Mouse (Mus musculus): ENCODE measurements around the gene Dcst2. TPM values are rescaled to one million over a fixed set of nuclear protein-coding genes. Genes with fewer than 3 reads are reported as not detected.
A peak's percentile ranks its signal among the peaks of the same experiment; 100 is the strongest.

Dcst2 gene
- polyA plus RNA-seq, 1 experiment from 2014 or later, result not detected

DNA sequence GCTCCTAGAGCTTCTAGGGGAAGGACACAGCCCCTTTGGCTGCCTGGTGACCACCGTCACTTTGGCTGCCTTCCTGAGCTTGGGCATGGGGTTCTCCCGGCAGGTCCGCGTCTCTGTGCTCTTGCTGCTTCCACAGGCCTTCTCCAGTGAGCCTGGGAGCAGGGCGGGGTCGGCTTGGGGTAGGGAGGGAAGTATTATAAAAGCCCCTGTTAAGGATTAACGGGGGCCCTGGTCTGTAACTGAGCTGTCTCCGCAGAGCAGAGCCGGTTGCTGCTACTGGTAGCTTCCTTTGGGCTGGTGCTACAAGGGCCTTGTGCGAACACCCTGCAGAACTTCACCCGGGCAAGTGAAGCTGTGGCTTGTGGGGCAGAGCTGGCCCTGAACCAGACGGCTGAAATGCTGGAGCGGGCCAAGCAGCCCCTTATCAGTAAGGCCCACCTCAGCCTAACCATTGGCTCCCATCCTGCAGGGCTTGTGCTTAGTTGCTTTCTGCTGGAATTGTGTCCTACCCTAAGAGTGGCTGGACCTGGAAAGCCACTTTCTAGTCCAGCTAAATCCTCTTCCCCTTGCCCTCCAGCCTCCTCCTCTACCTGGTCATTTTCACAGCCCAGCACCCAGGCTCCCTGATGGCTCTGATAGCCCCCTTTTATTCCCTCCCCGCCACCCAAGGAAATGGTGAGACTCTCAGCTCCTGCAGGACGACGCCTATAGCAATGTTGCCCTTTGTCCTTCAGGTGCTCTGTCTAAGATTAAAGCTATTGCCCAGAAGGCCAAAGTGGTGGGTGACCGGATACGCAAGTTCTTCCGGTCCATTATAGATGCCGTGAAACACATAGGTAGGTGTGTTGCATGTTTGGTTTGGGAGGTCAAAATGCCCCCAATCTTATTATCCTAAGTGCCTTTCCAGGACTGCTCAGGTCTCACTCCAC lies 4.0 kb downstream of the Dcst2 start:
- no peak overlapping the region for H3K4me3 ChIP-seq (ENCODE audit: inconsistent target)
- 86% methylated on average over 20 of the region's 20 CpGs for WGBS (ENCODE audit: missing documents)
- H3K36me3 ChIP-seq (ENCODE audit: inconsistent target), result no peaks in the 10 kb centered on the region
- H3K79me2 ChIP-seq (ENCODE audit: inconsistent target), result no peaks in the 10 kb centered on the region
- H3K27ac ChIP-seq, result no peak overlapping the region

DNA sequence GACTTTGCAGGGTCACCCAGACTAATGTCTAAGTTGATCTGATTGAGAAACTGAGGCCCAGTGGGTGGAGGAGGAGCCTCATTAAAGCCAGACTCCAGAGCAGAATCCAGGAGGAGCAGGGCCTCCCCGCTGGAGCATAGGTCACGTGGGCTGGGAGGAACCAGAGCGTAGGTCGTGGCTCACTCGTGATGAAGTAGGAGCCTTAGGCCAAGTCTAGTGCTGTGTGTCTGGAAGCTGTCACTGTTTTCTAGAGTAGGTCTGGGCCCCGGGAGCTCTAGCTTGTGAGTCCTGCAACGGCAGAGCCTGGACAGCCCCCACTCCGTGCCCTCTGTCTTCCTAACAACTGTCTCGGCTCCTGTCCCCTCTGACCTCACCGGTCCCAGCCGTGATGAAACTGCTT lies 5.6 kb downstream of the Dcst2 start:
- H3K36me3 ChIP-seq (ENCODE audit: inconsistent target), result no peaks in the 10 kb centered on the region
- WGBS (ENCODE audit: missing documents), result 91% methylated on average over 11 of the region's 11 CpGs
- H3K4me3 ChIP-seq (ENCODE audit: inconsistent target), result no peak overlapping the region
- H3K79me2 ChIP-seq (ENCODE audit: inconsistent target), result no peaks in the 10 kb centered on the region
- no peak overlapping the region for H3K27ac ChIP-seq

DNA sequence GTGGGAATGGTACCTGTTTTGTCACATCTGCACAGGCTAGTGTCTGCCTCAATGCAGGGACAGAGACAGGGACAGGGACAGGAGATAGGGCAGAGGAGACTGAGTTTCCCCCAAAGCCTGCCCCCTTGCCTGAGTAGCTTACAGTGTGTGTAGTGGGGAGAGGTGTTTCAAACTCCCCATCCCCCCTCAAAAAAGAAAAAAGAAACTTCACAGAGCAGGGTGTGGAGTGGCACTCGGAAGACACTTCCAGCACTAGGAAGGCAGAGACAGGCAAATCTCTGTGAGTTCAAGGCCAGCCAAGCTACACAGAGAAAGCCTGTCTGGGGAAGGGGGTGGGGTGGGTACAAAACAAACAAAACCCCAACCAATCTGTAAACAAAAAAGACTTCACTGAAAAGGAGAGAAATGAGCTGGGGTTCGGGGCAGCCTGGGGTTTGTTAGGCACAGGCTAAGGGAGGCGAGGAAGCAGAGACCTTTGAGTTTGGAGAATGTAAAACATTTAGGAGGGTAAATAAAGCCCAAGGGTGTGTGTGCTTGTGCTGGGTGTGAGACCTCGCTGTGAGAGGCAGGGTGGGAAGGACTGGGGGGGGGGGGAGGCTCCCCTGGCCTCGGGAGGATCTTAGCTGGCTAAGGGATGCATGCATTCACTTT lies 11.9 kb downstream of the Dcst2 start:
- 58% methylated on average over 5 of the region's 5 CpGs for WGBS (ENCODE audit: missing documents)

DNA sequence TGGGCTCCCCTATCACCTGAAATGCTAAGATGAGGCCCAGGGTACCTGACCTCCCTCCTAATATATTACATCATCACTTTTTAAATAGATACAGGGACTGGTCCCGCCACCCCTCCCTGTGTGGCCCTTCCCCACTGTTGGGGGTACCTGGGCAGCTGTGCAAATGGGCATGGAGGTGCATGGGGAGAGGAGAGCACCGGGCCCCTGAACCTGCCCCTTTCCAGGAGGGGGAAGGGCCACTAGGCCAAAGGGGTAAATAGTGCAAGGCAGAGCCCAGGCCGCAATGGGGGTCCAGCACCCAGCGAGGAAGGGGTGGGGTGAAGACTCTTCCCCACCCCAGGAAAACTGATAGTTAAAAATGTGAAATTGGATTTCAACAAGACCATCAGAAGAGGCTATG lies 16.1 kb downstream of the Dcst2 start:
- Histone ChIP-seq H3K27ac (no peak overlapping the region), H3K79me2 (ENCODE audit: inconsistent target) (peaks cover 26% of the 10 kb centered on the region), H3K4me3 (ENCODE audit: inconsistent target) (no peak overlapping the region), H3K36me3 (ENCODE audit: inconsistent target) (peaks cover 27% of the 10 kb centered on the region)
- 82% methylated on average over 4 of the region's 4 CpGs for WGBS (ENCODE audit: missing documents)

More for the DNA sequence above, 11.9 kb downstream of the Dcst2 start:
- Histone ChIP-seq H3K79me2 (ENCODE audit: inconsistent target) (no peaks in the 10 kb centered on the region), H3K36me3 (ENCODE audit: inconsistent target) (no peaks in the 10 kb centered on the region), H3K4me3 (ENCODE audit: inconsistent target) (no peak overlapping the region), H3K27ac (no peak overlapping the region)

DNA sequence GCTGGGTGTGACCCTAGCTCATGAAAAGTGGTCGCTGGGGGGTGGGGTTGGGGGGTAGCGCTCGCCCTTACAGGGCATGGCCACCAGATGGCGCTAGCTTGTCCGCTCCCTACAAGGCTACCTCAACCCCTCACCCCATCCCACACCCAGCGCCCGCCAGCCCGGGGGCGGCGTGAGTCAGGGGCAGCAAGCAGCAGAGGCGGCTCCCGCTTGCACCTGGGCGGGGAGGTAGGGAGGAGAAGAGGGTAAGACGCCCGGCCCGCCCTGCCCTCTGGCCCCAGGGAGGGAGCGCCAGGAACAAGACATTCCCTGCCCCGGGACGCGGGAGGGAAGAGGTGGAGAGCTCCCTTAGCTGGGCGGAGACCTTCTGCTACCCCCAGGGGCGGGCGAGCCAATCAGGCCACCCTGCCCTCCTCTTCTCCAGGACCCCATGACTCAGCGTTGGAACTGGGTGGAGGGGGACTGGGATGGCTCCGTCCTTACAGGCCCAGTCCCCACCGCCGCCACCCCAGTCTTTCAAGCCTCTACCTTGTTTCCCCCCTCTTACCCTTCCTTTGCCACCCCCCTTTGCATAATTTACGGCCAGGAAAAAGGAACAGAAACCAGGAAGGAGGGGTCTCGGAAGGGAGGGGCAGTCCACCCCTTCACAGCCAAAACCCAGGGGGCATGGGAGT lies 16.8 kb downstream of the Dcst2 start:
- no peak overlapping the region for H3K27ac ChIP-seq
- peaks cover 33% of the 10 kb centered on the region for H3K79me2 ChIP-seq (ENCODE audit: inconsistent target)
- WGBS (ENCODE audit: missing documents), result 12% methylated on average over 26 of the region's 29 CpGs
- H3K4me3 ChIP-seq (ENCODE audit: inconsistent target), result no peak overlapping the region
- peaks cover 27% of the 10 kb centered on the region for H3K36me3 ChIP-seq (ENCODE audit: inconsistent target)

DNA sequence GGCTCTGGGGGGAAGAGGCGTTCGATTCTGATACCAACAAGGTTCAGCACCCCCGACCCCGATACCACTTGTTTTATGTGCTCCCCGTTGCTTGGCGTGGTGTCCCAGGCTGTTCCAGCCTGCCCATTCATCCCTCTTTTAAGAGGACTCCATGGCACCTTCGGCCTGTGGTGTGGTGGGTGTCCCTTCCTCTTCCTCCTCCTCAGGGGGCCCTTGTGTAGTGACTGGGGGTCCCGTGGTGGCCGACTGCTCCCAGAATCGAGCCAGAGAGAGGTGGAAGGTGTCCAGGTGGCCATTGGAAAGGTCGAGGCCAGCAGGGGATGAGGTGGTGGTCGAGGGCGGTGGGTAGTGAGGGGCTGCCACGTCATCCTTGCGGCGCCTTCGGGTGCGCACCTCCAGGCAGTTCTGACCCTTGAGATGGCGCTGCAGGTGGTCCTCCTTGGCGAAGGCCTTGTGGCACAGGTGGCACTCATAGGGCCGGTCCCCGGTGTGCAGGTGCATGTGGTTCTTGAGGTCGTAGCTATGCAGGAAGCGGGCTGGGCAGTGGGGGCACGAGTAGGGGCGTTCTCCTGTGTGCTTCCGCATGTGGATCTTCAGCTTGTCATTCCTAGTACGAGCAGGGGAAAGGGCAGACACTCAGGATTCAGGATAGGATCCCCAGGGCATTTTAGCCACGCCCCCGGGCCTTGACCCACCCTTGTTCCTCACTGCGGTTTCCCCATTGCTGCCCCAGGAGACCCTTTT lies 17.8 kb downstream of the Dcst2 start:
- Histone ChIP-seq H3K4me3 (ENCODE audit: inconsistent target) (no peak overlapping the region), H3K27ac (no peak overlapping the region)

DNA sequence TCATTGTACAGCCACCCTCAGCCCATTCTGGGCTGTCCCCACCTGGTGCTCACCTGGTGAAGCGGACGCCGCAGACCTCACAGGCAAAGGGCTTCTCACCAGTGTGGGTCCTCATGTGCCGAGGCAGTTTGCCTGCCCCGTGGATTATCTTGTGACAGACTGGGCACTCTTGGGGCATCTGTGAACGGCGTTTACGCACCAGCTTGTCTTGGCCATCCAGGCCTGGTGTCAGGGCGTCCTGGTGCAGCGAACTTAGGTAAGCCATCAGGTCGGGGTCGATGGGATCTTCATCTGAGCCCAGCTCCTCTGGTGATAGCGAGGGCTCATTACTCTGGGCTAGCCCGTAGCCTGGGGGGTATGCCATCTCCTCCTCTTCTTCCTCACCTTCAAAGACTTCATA lies 18.5 kb downstream of the Dcst2 start:
- no peak overlapping the region for H3K27ac ChIP-seq
- H3K4me3 ChIP-seq (ENCODE audit: inconsistent target), result no peak overlapping the region
- WGBS (ENCODE audit: missing documents), result 98% methylated on average over 14 of the region's 14 CpGs
- peaks cover 27% of the 10 kb centered on the region for H3K36me3 ChIP-seq (ENCODE audit: inconsistent target)
- peaks cover 51% of the 10 kb centered on the region for H3K79me2 ChIP-seq (ENCODE audit: inconsistent target)

More for the DNA sequence above, 17.8 kb downstream of the Dcst2 start:
- peaks cover 43% of the 10 kb centered on the region for H3K79me2 ChIP-seq (ENCODE audit: inconsistent target)
- 85% methylated on average over 26 of the region's 31 CpGs for WGBS (ENCODE audit: missing documents)
- H3K36me3 ChIP-seq (ENCODE audit: inconsistent target), result peaks cover 27% of the 10 kb centered on the region

DNA sequence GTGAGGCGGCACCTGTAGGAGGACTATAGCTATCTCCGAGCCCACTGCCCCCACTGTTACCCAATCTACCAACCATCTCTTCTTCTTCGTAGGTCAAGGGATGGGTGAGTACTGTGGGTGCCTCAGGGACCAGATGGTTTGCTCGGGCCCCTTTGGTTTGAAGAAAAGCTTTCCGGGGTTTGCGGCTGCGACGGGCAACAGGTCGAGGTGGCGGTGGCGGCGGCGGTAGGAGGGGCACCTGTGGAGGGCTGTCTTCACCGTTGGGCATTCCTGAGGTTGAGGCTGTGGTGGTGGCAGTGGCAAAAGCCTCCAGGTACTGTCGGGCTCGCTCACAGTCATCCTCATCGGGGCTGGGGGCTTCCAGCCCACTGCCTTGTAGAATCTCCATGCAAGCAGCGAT lies 18.9 kb downstream of the Dcst2 start:
- Histone ChIP-seq H3K27ac (no peak overlapping the region), H3K79me2 (ENCODE audit: inconsistent target) (peaks cover 55% of the 10 kb centered on the region), H3K36me3 (ENCODE audit: inconsistent target) (peaks cover 27% of the 10 kb centered on the region), H3K4me3 (ENCODE audit: inconsistent target) (no peak overlapping the region)
- 97% methylated on average over 16 of the region's 18 CpGs for WGBS (ENCODE audit: missing documents)

DNA sequence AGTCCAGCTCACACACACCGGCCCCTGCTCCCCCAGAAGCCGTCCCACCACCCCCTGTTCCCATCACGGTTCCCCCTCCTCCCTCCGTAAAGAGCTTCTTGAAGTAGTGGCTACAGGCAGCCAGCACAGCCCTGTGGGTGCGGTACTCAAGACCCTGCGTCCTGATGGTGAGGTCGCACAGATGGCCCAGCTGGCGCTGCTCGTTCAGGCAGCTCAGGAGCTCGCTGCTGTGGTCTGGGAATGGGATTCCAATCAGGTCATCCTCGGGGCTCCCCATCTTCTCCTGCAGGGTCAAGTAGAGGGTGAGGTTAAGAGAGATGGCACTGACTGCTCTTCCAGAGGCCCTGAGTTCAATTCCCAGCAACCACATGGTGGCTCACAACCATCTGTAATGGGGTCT lies 19.5 kb downstream of the Dcst2 start:
- Histone ChIP-seq H3K79me2 (ENCODE audit: inconsistent target) (peaks cover 60% of the 10 kb centered on the region), H3K36me3 (ENCODE audit: inconsistent target) (peaks cover 27% of the 10 kb centered on the region), H3K27ac (no peak overlapping the region), H3K4me3 (ENCODE audit: inconsistent target) (no peak overlapping the region)
- 91% methylated on average over 10 of the region's 11 CpGs for WGBS (ENCODE audit: missing documents)

DNA sequence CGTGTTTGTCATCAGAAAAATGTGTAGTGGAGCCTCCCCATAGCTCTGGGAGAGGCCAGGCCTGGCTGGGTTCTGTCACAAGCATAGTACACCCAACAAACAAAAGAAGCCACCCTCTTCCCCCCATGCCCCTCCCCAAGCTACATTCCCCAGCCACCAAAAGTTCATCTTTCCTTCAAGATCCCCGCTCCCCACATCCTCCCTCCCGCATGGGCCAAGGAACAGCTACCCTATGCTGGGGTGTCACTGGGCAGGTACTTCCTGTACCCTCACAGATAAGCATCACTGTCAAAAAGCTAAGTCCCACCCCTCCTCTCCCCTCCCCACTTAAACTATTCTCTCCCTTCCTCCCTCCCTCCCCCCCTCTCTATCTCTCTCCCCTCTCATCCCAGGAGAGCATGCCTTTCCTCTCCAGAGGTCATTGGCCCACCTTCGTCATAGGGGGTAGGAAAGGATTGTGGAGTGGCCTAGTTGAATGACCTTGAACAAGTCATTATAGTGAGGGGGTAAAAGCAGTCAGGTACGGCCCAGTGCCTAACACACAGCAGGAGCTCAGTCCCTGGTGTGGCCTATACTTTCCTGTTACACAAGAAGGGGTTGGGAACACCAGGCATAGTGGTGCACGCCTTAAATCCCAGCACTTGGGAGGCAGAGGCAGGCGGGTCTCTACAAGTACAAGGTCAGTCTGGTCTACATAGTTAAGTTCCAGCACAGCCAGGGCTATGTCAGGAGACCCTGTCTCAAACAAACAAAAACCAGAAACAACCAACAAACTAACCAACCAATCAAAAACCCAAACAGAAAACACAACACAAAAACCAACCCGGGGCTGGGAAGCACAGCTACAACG lies 20.5 kb downstream of the Dcst2 start:
- Histone ChIP-seq H3K4me3 (ENCODE audit: inconsistent target) (no peak overlapping the region), H3K79me2 (ENCODE audit: inconsistent target) (peaks cover 70% of the 10 kb centered on the region), H3K27ac (no peak overlapping the region), H3K36me3 (ENCODE audit: inconsistent target) (peaks cover 27% of the 10 kb centered on the region)
- WGBS (ENCODE audit: missing documents), result 85% methylated on average over 8 of the region's 9 CpGs

DNA sequence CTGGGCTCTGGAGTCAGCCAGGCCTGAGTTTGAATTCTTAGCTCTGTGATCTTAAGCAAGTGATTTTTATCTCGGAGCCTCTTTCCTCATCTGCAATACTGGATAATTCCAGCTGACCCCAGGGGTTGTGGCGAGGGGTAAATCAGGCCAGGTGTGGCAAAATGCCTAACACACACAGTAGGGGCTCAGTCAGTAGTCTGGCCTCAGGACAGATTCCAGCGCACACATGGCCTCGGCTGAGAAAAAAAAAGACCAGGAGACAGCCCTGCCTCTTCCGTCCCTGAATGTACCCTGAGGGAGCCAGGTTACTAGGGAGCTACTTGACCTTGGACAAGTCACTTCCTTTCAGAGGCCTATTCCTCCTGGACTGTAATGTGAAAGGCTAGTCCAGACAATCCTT lies 21.2 kb downstream of the Dcst2 start:
- Histone ChIP-seq H3K4me3 (ENCODE audit: inconsistent target) (no peak overlapping the region), H3K36me3 (ENCODE audit: inconsistent target) (peaks cover 27% of the 10 kb centered on the region), H3K27ac (no peak overlapping the region), H3K79me2 (ENCODE audit: inconsistent target) (peaks cover 77% of the 10 kb centered on the region)
- 96% methylated on average over 5 of the region's 5 CpGs for WGBS (ENCODE audit: missing documents)

DNA sequence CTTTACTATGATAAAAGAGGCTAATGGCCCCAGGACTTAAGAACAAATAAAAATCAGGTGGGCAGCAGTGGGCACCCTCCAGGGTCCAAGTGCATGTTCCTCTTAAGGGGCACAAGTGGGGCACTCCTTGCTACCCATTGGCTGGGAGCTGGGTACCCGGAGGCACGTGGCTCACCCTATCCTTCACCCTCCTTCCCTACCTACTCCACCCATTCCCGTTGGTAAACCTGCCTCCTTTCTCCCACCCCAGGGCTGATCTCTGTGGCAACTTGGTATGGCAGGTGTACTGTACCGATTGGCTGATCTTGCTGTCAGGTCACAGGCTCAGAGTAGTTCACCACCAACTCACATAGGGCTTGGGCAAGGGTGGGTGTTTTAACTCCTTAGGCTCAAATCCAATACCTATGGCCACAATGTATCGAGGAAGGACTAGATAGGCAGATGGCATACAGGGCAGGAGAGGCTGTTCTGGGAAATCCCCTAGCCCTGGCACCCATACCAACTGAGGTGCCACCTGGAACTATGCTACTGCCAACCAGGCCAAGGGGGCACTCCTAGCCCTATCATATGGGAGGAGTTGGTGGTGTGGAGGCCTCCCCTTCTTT lies 22.0 kb downstream of the Dcst2 start:
- 91% methylated on average over 5 of the region's 5 CpGs for WGBS (ENCODE audit: missing documents)
- H3K36me3 ChIP-seq (ENCODE audit: inconsistent target), result peaks cover 27% of the 10 kb centered on the region
- no peak overlapping the region for H3K27ac ChIP-seq
- H3K79me2 ChIP-seq (ENCODE audit: inconsistent target), result peaks cover 85% of the 10 kb centered on the region
- H3K4me3 ChIP-seq (ENCODE audit: inconsistent target), result no peak overlapping the region

DNA sequence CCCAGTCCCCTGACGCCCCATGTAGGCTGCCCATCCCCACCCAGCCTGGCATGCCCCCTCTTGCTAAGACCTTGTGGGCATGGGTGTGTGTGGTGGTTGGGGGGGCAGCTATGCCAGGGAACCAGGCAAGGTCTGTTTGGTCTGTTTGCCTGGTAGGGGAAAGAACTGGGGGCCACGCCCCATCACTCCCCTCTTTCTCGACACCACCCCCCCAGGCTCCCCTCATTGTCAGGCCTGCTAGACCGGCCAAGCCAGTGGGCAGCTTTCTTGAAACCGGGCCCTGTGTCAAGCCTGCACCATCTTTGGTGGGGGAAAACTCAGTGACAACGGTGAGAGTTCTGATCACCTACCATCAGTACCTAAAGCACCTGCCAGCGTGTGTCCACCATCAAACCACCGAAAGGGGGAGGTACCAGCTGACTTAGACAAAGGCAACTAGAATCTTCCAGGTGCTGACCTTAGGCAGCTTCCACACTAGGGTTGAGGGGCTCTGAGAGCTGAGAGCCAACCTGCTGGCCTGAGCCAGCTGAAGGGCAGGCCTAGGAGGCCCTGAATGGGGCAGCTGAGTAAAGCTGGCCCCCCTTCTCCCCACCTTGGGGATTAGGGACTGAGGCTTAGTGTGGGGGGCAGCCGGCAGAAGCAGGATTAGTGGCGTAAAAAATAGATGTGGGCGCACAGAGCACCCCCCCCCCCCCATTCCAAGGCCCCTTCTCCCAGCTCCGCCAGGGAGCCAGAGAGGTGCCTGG lies 22.7 kb downstream of the Dcst2 start:
- Histone ChIP-seq H3K79me2 (ENCODE audit: inconsistent target) (peaks cover 91% of the 10 kb centered on the region), H3K4me3 (ENCODE audit: inconsistent target) (no peak overlapping the region), H3K36me3 (ENCODE audit: inconsistent target) (peaks cover 22% of the 10 kb centered on the region), H3K27ac (peak overlapping the region; percentile 39; the same call in 1 of the 2 replicates)
- WGBS (ENCODE audit: missing documents), result 85% methylated on average over 12 of the region's 12 CpGs

Measured in macrophage (primary cell).